Mouse (Mus musculus): ENCODE results near the gene Gucy2g. TPM values are rescaled to one million over a fixed set of nuclear protein-coding genes. Genes with fewer than 3 reads are reported as not detected.
A peak's percentile ranks its signal among the peaks of the same experiment; 100 is the strongest.

Gucy2g gene
- polyA plus RNA-seq, 1 experiment from 2014 or later = 0.06 TPM

DNA sequence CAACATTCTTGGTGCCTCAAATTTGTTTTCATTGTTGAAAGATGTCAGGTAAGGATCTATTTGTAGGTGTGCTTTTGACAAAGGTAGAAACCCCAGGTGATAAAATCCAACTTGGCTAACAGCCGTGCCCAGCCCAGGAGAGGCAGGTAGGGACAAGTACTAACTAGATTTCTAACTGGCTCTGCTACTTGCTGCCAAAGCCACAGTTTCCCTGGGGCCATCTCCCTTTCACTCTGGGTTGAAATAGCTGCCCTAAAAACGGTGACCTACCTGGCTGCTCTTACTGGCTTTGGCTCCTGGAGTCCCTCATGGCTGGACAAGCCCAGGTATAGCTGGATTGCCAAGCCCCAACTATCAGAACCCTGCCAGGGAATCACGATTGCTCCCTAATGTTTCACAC, 25.8 kb upstream of the Gucy2g start:
- H3K36me3 ChIP-seq (ENCODE audit: control insufficient read depth, insufficient read depth, low read length) = no peaks in the 10 kb centered on the region

DNA sequence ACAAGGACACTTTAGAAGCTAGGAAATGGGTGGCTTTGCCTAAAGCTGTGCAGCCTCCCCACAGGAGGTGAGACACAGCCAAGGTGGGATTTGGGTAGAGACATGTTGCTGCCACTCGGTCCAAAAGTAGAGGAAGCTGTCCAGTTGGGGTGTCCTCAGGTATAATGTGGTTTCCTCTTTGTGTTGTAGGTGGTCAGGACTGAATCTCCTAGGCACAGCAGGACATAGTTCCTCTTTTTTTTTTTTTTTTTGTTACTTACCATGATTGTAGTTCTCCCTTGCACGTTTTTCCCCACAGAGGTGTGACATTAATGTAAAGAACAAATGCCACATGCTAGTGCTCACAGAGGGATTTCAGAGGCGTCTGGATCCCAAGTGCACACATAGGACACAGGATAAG, 24.2 kb upstream of the Gucy2g start:
- Histone ChIP-seq H3K9ac (ENCODE audit: low read depth, low read length) (no peak overlapping the region), H3K4me3 (ENCODE audit: low read length) (no peak overlapping the region), H3K36me3 (ENCODE audit: control insufficient read depth, insufficient read depth, low read length) (no peaks in the 10 kb centered on the region), H3K27me3 (replicated peaks; ENCODE audit: control insufficient read depth, insufficient read depth, low read length) (no peaks in the 10 kb centered on the region), H3K27ac (ENCODE audit: low read depth, low read length) (no peak overlapping the region), H3K9me3 (ENCODE audit: control insufficient read depth, low read length) (no peaks in the 10 kb centered on the region), H3K4me2 (ENCODE audit: low read length) (no peak overlapping the region), H3K4me1 (ENCODE audit: control insufficient read depth, insufficient read depth, low read depth, low read length) (no peaks in the 10 kb centered on the region)
- WGBS = 86% methylated on average over 3 of the region's 3 CpGs
- no peak for ATAC-seq

More for the DNA sequence above, 25.8 kb upstream of the Gucy2g start:
- 93% methylated on average over 3 of the region's 3 CpGs for WGBS
- no peak overlapping the region for H3K27ac ChIP-seq (ENCODE audit: low read depth, low read length)
- no peak for ATAC-seq
- no peak overlapping the region for H3K4me2 ChIP-seq (ENCODE audit: low read length)
- no peaks in the 10 kb centered on the region for H3K4me1 ChIP-seq (ENCODE audit: control insufficient read depth, insufficient read depth, low read depth, low read length)
- no peak overlapping the region for H3K9ac ChIP-seq (ENCODE audit: low read depth, low read length)
- no peaks in the 10 kb centered on the region for H3K27me3 ChIP-seq (replicated peaks; ENCODE audit: control insufficient read depth, insufficient read depth, low read length)
- H3K9me3 ChIP-seq (ENCODE audit: control insufficient read depth, low read length) = no peaks in the 10 kb centered on the region
- H3K4me3 ChIP-seq (ENCODE audit: low read length) = no peak overlapping the region

DNA sequence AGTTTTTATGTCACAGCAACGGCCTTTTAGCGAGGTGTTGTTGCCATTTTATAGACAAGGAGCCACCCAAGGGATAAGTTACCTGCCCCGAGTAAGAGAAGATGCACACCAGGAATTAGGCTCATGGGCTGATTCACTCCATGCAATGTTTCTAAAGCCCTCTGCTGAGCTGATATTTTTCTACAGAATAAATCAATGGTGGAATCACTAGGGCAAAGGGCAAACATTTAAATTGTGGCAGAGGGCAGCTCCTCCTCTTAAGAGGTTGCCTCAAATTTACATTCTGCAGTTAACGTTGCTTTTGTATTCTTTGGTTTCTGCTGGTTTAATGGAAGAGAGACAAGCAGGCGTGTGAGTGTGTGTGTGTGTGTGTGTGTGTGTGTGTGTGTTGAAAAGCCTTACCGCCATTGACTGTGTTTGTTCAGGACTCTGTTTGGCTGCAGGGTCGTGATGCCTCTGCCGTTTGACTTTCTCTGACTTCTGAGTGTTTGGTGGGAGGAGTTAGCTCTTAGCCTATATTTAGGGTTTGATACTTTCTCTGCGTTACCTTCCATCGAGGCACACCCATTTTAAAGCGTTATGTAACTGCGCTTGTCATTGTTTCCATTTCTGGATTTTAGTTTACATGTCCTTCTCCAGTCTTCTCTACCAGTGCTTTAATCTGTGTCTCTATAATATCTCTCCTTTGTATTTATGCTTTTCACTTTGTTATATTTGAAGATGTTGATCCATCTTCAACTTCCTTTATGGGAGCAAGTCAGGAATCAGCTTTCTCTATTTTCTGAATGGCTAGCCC, 19.6 kb upstream of the Gucy2g start:
- H3K4me3 ChIP-seq (ENCODE audit: low read length) = no peak overlapping the region
- H3K9me3 ChIP-seq (ENCODE audit: control insufficient read depth, low read length) = no peaks in the 10 kb centered on the region
- no peak overlapping the region for H3K27ac ChIP-seq (ENCODE audit: low read depth, low read length)
- no peaks in the 10 kb centered on the region for H3K27me3 ChIP-seq (replicated peaks; ENCODE audit: control insufficient read depth, insufficient read depth, low read length)
- H3K9ac ChIP-seq (ENCODE audit: low read depth, low read length) = no peak overlapping the region
- H3K36me3 ChIP-seq (ENCODE audit: control insufficient read depth, insufficient read depth, low read length) = no peaks in the 10 kb centered on the region
- 70% methylated on average over 12 of the region's 12 CpGs for WGBS
- no peaks in the 10 kb centered on the region for H3K4me1 ChIP-seq (ENCODE audit: control insufficient read depth, insufficient read depth, low read depth, low read length)
- H3K4me2 ChIP-seq (ENCODE audit: low read length) = no peak overlapping the region
- ATAC-seq = no peak

DNA sequence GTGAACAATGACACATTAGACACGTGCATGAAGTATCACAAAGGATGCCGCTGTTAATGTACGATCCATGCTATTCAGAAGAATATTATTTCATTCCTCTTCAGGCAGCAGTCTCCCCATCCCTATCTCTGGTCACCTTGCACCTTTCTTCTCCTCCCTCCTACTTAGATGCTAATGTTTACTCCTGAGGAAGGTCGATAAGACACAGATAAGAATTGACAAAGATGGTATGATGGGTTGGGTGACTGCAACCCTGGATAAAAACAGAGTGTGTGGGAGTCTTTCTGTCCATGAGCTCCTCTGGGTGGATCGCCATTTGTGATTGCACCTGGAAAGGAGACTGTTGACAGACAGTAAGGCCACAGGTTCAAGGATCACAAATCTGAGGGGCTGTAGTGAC, 17.5 kb upstream of the Gucy2g start:
- WGBS = 90% methylated on average over 5 of the region's 5 CpGs
- Histone ChIP-seq H3K27me3 (replicated peaks; ENCODE audit: control insufficient read depth, insufficient read depth, low read length) (no peaks in the 10 kb centered on the region), H3K4me3 (ENCODE audit: low read length) (no peak overlapping the region), H3K4me1 (ENCODE audit: control insufficient read depth, insufficient read depth, low read depth, low read length) (peaks cover 5% of the 10 kb centered on the region), H3K4me2 (ENCODE audit: low read length) (no peak overlapping the region), H3K9me3 (ENCODE audit: control insufficient read depth, low read length) (no peaks in the 10 kb centered on the region), H3K9ac (ENCODE audit: low read depth, low read length) (no peak overlapping the region), H3K36me3 (ENCODE audit: control insufficient read depth, insufficient read depth, low read length) (no peaks in the 10 kb centered on the region), H3K27ac (ENCODE audit: low read depth, low read length) (no peak overlapping the region)
- no peak for ATAC-seq

DNA sequence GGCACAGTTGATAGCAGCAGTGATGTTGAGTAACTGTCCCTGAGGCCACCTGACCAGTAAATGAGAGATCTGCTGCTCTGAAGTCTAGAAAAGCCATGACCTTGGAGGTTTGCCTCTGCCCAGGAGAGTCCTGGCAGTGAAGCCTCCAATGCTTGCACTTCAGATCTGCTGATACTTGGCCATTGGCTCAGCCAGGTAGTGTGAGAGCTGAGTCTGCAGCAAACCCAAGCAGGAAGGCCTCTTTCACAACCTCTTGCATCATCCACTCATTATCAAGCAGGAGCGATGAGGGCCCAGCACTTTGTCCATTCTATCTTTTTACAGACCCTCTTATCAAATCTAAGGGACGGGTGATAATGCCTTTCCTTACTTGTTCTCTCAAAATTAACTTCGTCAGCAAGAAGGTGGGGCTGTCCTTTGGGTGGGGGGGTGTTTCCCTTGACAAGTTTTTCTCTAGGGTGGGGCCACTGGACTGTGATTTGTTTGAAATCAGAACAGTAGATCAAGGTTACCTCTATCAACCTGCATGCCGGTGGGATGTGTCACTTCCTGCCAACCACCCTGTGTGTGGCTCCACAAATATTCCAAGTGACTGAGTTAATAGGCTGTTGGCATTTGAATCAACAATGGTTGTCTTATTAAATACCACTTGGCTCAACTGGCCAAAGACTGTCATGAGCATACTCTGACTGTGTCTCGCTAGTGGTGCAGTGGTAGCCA, 16.8 kb upstream of the Gucy2g start:
- H3K9me3 ChIP-seq (ENCODE audit: control insufficient read depth, low read length) = no peaks in the 10 kb centered on the region
- no peaks in the 10 kb centered on the region for H3K27me3 ChIP-seq (replicated peaks; ENCODE audit: control insufficient read depth, insufficient read depth, low read length)
- 88% methylated on average over 5 of the region's 5 CpGs for WGBS
- ATAC-seq = no peak
- no peak overlapping the region for H3K27ac ChIP-seq (ENCODE audit: low read depth, low read length)
- no peak overlapping the region for H3K9ac ChIP-seq (ENCODE audit: low read depth, low read length)
- no peaks in the 10 kb centered on the region for H3K36me3 ChIP-seq (ENCODE audit: control insufficient read depth, insufficient read depth, low read length)
- H3K4me2 ChIP-seq (ENCODE audit: low read length) = no peak overlapping the region
- no peak overlapping the region for H3K4me3 ChIP-seq (ENCODE audit: low read length)
- peaks cover 10% of the 10 kb centered on the region for H3K4me1 ChIP-seq (ENCODE audit: control insufficient read depth, insufficient read depth, low read depth, low read length)

DNA sequence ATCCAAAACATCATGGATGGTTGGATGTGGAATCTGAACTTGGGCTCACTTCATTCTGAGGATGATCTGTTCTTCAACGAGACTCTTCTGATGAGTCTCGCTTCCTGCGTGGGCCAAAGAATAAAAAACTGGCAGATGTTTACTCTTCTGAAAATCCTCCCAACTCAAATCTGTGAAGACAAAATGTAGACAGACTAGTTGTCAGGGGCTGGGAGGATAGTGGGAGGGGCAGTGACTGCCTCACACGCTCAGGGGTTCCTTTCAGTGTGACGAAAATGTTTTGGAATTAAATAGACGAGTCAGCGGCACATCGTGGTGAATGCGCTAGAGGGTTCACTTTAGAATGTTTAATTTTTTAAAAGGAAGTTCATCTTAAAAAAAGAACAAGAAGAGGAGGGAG, 15.1 kb upstream of the Gucy2g start:
- H3K36me3 ChIP-seq (ENCODE audit: control insufficient read depth, insufficient read depth, low read length) = no peaks in the 10 kb centered on the region
- no peak for ATAC-seq
- H3K9me3 ChIP-seq (ENCODE audit: control insufficient read depth, low read length) = no peaks in the 10 kb centered on the region
- no peak overlapping the region for H3K9ac ChIP-seq (ENCODE audit: low read depth, low read length)
- H3K4me1 ChIP-seq (ENCODE audit: control insufficient read depth, insufficient read depth, low read depth, low read length) = peaks cover 10% of the 10 kb centered on the region
- WGBS = 76% methylated on average over 9 of the region's 9 CpGs
- H3K27me3 ChIP-seq (replicated peaks; ENCODE audit: control insufficient read depth, insufficient read depth, low read length) = no peaks in the 10 kb centered on the region
- no peak overlapping the region for H3K27ac ChIP-seq (ENCODE audit: low read depth, low read length)
- no peak overlapping the region for H3K4me3 ChIP-seq (ENCODE audit: low read length)
- H3K4me2 ChIP-seq (ENCODE audit: low read length) = no peak overlapping the region

DNA sequence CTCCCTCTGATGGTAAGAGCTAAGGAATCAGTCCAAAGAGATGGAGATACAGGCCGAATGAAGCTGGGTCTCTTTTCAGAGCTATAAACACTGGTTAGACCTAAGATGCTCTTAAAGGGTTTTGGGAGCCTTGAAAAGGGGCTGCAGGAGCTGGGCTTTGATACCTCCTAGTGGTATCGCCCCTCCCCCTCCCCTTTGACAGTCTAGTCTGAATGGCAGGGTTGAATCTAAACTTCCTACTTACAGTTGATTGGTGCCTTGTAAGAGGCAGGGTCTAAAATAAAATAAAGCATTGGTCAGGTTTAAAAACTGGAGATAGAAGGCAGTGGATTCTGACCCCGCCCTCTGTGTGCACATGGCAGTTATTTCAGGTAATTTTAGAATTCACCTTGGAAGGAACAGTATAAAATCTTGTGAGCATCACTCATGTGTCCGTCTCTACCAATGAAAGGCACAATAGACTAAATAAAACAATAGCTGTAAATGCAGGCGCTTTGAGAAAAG, 13.5 kb upstream of the Gucy2g start:
- peak overlapping the region; percentile 59; the same call in 1 of the 2 replicates for H3K27ac ChIP-seq (ENCODE audit: low read depth, low read length)
- ATAC-seq = peak; percentile 67

DNA sequence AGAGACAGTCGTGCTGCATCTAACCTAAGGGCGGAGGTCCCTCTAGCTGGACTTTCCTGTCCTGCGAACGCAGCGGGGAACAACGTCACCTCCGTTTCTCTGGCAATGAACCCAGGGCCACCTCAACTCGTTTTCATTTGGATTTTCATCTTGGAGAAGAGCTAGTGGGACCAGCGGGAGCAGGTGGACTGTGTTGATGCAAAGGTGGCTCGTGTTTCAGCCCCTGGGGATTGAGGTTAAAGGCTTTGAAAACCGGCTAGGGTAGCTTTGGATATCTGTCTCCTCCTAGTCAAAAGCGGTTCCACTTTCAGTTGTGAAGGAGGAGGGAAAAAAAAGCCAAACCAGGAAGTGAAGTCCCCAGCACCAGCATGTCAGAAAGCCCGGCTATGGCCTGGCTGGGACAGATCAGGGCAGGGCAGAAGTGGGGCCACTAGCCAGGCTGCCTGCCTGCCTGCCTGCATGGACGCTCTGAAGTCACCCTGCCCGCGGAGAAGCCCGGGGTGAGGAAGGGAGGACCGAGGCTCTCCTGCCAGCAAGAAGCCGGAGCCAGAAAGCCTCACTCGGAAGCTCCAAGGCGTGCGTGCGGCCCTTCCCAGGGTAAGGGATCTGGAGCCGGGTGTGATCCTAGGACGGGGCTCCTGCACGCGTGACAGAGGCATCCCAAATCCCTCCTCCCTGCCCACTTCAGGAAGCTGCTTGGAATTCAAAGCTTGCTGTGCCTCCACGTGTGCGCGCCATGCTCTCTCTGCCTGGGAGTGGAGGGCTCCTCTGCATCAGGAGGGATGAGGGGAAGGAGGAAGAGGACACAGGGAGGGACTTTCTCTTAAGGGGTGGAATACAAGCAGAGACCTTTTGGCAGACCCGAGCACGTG, 12.8 kb upstream of the Gucy2g start:
- under 1% methylated on average over 32 of the region's 32 CpGs for WGBS
- Histone ChIP-seq H3K4me3 (ENCODE audit: low read length) (peak overlapping the region; percentile 51), H3K9me3 (ENCODE audit: control insufficient read depth, low read length) (no peaks in the 10 kb centered on the region), H3K4me2 (ENCODE audit: low read length) (peak overlapping the region; percentile 83), H3K4me1 (ENCODE audit: control insufficient read depth, insufficient read depth, low read depth, low read length) (peaks cover 10% of the 10 kb centered on the region), H3K36me3 (ENCODE audit: control insufficient read depth, insufficient read depth, low read length) (no peaks in the 10 kb centered on the region), H3K27ac (ENCODE audit: low read depth, low read length) (peak overlapping the region; percentile 59), H3K27me3 (replicated peaks; ENCODE audit: control insufficient read depth, insufficient read depth, low read length) (no peaks in the 10 kb centered on the region), H3K9ac (ENCODE audit: low read depth, low read length) (peak overlapping the region; percentile 73)
- ATAC-seq = peak; percentile 85

More for the DNA sequence above, 13.5 kb upstream of the Gucy2g start:
- peak overlapping the region; percentile 83 for H3K4me2 ChIP-seq (ENCODE audit: low read length)
- H3K27me3 ChIP-seq (replicated peaks; ENCODE audit: control insufficient read depth, insufficient read depth, low read length) = no peaks in the 10 kb centered on the region
- H3K4me1 ChIP-seq (ENCODE audit: control insufficient read depth, insufficient read depth, low read depth, low read length) = peaks cover 10% of the 10 kb centered on the region
- H3K36me3 ChIP-seq (ENCODE audit: control insufficient read depth, insufficient read depth, low read length) = no peaks in the 10 kb centered on the region
- peak overlapping the region; percentile 73 for H3K9ac ChIP-seq (ENCODE audit: low read depth, low read length)
- H3K9me3 ChIP-seq (ENCODE audit: control insufficient read depth, low read length) = no peaks in the 10 kb centered on the region
- 11% methylated on average over 5 of the region's 5 CpGs for WGBS
- peak overlapping the region; percentile 51 for H3K4me3 ChIP-seq (ENCODE audit: low read length)
